Mouse (Mus musculus) limb, embryonic 12.5 days (tissue): Measurements from ENCODE around the gene 6430571L13Rik. TPM values are rescaled to one million over a fixed set of nuclear protein-coding genes. Genes with fewer than 3 reads are reported as not detected.
A peak's percentile ranks its signal among the peaks of the same experiment; 100 is the strongest.

Experiments used
- ATAC-seq: fragments of 200-750 bp; cut with Nextera tagmentation; 2 replicates; pipeline ENCODE4 v1.8.0; 2017; ENCODE audit warnings: low read depth, moderate TSS enrichment; ENCODE audit not compliant: insufficient number of reproducible peaks, insufficient read depth, low FRiP score, low TSS enrichment
- H3K27ac ChIP-seq: fragments of 300-500 bp; sonication (generic); 2 replicates; pipeline ENCODE4 v1.5.1; 2016; ENCODE audit warnings: mild to moderate bottlenecking, moderate library complexity
- H3K27me3 ChIP-seq: fragments of 300-500 bp; sonication (generic); 2 replicates; pipeline ENCODE4 v1.6.1; 2016; ENCODE audit warnings: mild to moderate bottlenecking, moderate library complexity
- H3K36me3 ChIP-seq: fragments of 300-500 bp; sonication (generic); 2 replicates; pipeline ENCODE4 v1.6.1; 2016; ENCODE audit warnings: mild to moderate bottlenecking, moderate library complexity
- H3K4me1 ChIP-seq: fragments of 300-500 bp; sonication (generic); replicated peaks from 2 replicates; pipeline ENCODE4 v1.6.1; 2016
- H3K4me2 ChIP-seq: fragments of 300-500 bp; sonication (generic); 2 replicates; pipeline ENCODE4 v1.6.1; 2016; ENCODE audit warnings: mild to moderate bottlenecking, moderate library complexity
- H3K4me3 ChIP-seq: fragments of 300-500 bp; sonication (generic); replicated peaks from 2 replicates; pipeline ENCODE4 v1.5.1; 2016; ENCODE audit warnings: mild to moderate bottlenecking
- H3K9ac ChIP-seq: fragments of 300-500 bp; sonication (generic); replicated peaks from 2 replicates; pipeline ENCODE4 v1.6.1; 2016; ENCODE audit warnings: mild to moderate bottlenecking, moderate library complexity
- H3K9me3 ChIP-seq: fragments of 300-500 bp; sonication (generic); 2 replicates; pipeline ENCODE4 v1.6.1; 2016; ENCODE audit warnings: mild to moderate bottlenecking, moderate library complexity
- WGBS: fragments of 180-500 bp; shearing (Covaris S2); methylation state at CpG from one replicate; pipeline ENCODE4 v1.1.7; 2016; 5-methylcytosine and 5-hydroxymethylcytosine counted together
- polyA plus RNA-seq: library from polyadenylated mRNA; unstranded; fragments of >200 nt; fragmentation: Nextera tagmentation; extraction: Ambion mirVana; gene quantifications from 2 replicates; pipeline ENCODE4 v1.2.1, GENCODE M21; 2016

Gene 6430571L13Rik
- polyA plus RNA-seq, 1 experiment from 2014 or later, result 1.4 TPM

- Histone ChIP-seq H3K4me3 (no peak overlapping the region), H3K27ac (no peak overlapping the region), H3K27me3 (no peaks in the 10 kb centered on the region; the same call in none of the 2 replicates), H3K36me3 (peaks cover 12% of the 10 kb centered on the region), H3K9ac (no peak overlapping the region), H3K4me2 (no peak overlapping the region), H3K4me1 (no peaks in the 10 kb centered on the region), H3K9me3 (no peaks in the 10 kb centered on the region)
- ATAC-seq, result no peak
- WGBS, result 66% methylated on average over 4 of the region's 4 CpGs
Measured at GRCm38 (mm10) chr9:107324799-107325561, 15.4 kb upstream of the 6430571L13Rik start.

- 85% methylated on average over 7 of the region's 7 CpGs for WGBS
- no peak overlapping the region for H3K27ac ChIP-seq
Measured at GRCm38 (mm10) chr9:107325904-107326303, 14.5 kb upstream of the 6430571L13Rik start.

DNA sequence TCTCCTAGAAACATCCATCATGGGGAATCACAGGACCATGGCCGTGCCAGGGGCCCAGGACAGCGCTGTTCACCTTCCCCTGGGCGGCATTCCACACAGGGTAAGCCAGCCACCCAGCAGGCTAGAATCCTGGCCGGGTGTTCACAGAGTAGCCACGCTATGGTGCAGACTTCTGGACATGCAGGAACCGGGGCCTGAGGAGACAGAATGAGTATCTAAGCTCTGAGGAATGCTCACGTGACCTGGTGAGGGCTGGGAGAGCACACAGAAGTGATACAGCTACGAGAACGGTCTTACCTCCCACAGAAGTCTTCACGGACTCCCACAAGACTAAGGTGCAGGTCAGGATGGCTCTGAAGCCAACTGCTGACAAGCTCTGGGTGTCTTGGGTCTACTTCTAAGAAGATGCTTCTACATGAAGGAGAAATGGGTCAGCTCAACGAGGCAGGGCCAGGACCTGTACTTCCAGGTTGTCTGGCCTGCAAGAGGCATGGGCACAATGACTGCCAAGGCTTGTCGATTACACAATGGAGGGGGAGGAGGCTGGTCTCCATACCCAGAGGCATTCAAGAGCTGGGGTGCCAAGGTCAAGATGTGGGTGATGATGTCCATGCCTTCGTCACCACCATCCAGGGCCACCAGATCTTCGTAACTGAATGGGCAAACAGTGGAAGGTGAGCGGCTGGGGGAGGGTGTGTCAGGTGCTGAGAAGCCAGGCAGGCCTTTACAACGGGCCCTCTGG lies 12.4 kb upstream of the 6430571L13Rik start:
- no peak overlapping the region for H3K27ac ChIP-seq
- H3K36me3 ChIP-seq, result peaks cover 24% of the 10 kb centered on the region
- no peaks in the 10 kb centered on the region for H3K9me3 ChIP-seq
- H3K27me3 ChIP-seq, result no peaks in the 10 kb centered on the region; the same call in 1 of the 2 replicates
- WGBS, result 87% methylated on average over 16 of the region's 16 CpGs
- ATAC-seq, result no peak
- H3K4me2 ChIP-seq, result no peak overlapping the region
- no peak overlapping the region for H3K4me3 ChIP-seq
- no peak overlapping the region for H3K9ac ChIP-seq
- H3K4me1 ChIP-seq, result no peaks in the 10 kb centered on the region

More at GRCm38 (mm10) chr9:107325904-107326303, 14.5 kb upstream of the 6430571L13Rik start:
- Histone ChIP-seq H3K4me1 (no peaks in the 10 kb centered on the region), H3K9me3 (no peaks in the 10 kb centered on the region), H3K9ac (no peak overlapping the region), H3K4me2 (no peak overlapping the region), H3K4me3 (no peak overlapping the region), H3K27me3 (no peaks in the 10 kb centered on the region; the same call in none of the 2 replicates), H3K36me3 (peaks cover 12% of the 10 kb centered on the region)
- no peak for ATAC-seq

- H3K27me3 ChIP-seq, result no peaks in the 10 kb centered on the region; the same call in 1 of the 2 replicates
- H3K4me2 ChIP-seq, result no peak overlapping the region
- WGBS, result 81% methylated on average over 6 of the region's 6 CpGs
- no peaks in the 10 kb centered on the region for H3K9me3 ChIP-seq
- H3K4me3 ChIP-seq, result no peak overlapping the region
- no peak overlapping the region for H3K27ac ChIP-seq
- peaks cover 35% of the 10 kb centered on the region for H3K36me3 ChIP-seq
- ATAC-seq, result no peak
- H3K9ac ChIP-seq, result no peak overlapping the region
- no peaks in the 10 kb centered on the region for H3K4me1 ChIP-seq
Measured at GRCm38 (mm10) chr9:107330791-107331190, 9.6 kb upstream of the 6430571L13Rik start.

- H3K4me3 ChIP-seq, result no peak overlapping the region
- H3K4me2 ChIP-seq, result no peak overlapping the region
- H3K9ac ChIP-seq, result no peak overlapping the region
- H3K36me3 ChIP-seq, result peaks cover 26% of the 10 kb centered on the region
- peaks cover 10% of the 10 kb centered on the region for H3K4me1 ChIP-seq
- 46% methylated on average over 2 of the region's 2 CpGs for WGBS
- no peaks in the 10 kb centered on the region for H3K9me3 ChIP-seq
- H3K27ac ChIP-seq, result no peak overlapping the region
- no peak for ATAC-seq
- no peaks in the 10 kb centered on the region for H3K27me3 ChIP-seq
Measured at GRCm38 (mm10) chr9:107333686-107334085, 6.7 kb upstream of the 6430571L13Rik start.

DNA sequence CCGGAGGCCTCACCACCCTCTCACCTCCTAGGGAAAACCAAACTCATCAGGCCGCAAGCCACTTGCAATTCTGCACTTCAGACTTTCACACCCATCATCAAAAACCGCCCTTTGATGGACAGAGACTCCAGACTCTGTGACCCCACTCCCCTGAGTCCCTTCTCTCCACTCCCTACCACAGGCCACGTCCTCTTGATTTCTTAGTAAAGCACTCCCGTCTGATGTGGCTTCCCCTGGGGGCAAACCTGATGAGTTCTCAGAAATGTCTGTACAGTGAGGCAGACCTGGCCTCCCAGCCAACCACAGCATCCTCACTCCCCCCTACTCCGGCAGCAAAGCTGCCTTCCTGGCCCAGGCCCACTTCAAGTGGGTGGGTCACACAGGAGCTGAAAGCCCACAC lies 6.0 kb upstream of the 6430571L13Rik start:
- no peak overlapping the region for H3K27ac ChIP-seq
- H3K36me3 ChIP-seq, result peaks cover 23% of the 10 kb centered on the region
- no peak overlapping the region for H3K4me2 ChIP-seq
- peaks cover 14% of the 10 kb centered on the region for H3K4me1 ChIP-seq
- ATAC-seq, result no peak
- no peak overlapping the region for H3K9ac ChIP-seq
- 81% methylated on average over 6 of the region's 6 CpGs for WGBS
- no peaks in the 10 kb centered on the region for H3K27me3 ChIP-seq
- H3K4me3 ChIP-seq, result no peak overlapping the region
- no peaks in the 10 kb centered on the region for H3K9me3 ChIP-seq

GRCm38 (mm10) chr9:107335046-107335445 lies 5.4 kb upstream of the 6430571L13Rik start:
- H3K4me3 ChIP-seq, result no peak overlapping the region
- peaks cover 14% of the 10 kb centered on the region for H3K4me1 ChIP-seq
- no peak overlapping the region for H3K9ac ChIP-seq
- H3K4me2 ChIP-seq, result no peak overlapping the region
- H3K9me3 ChIP-seq, result no peaks in the 10 kb centered on the region
- no peak for ATAC-seq
- WGBS, result 84% methylated on average over 5 of the region's 5 CpGs
- no peak overlapping the region for H3K27ac ChIP-seq
- H3K36me3 ChIP-seq, result peaks cover 23% of the 10 kb centered on the region
- H3K27me3 ChIP-seq, result no peaks in the 10 kb centered on the region

GRCm38 (mm10) chr9:107335909-107336308 lies 4.5 kb upstream of the 6430571L13Rik start:
- no peak overlapping the region for H3K4me2 ChIP-seq
- peaks cover 1% of the 10 kb centered on the region; the same call in 1 of the 2 replicates for H3K27me3 ChIP-seq
- ATAC-seq, result no peak
- H3K4me3 ChIP-seq, result no peak overlapping the region
- WGBS, result 10% methylated on average over 5 of the region's 5 CpGs
- no peaks in the 10 kb centered on the region for H3K9me3 ChIP-seq
- H3K9ac ChIP-seq, result no peak overlapping the region
- peaks cover 23% of the 10 kb centered on the region for H3K36me3 ChIP-seq
- H3K27ac ChIP-seq, result no peak overlapping the region
- peaks cover 16% of the 10 kb centered on the region for H3K4me1 ChIP-seq

DNA sequence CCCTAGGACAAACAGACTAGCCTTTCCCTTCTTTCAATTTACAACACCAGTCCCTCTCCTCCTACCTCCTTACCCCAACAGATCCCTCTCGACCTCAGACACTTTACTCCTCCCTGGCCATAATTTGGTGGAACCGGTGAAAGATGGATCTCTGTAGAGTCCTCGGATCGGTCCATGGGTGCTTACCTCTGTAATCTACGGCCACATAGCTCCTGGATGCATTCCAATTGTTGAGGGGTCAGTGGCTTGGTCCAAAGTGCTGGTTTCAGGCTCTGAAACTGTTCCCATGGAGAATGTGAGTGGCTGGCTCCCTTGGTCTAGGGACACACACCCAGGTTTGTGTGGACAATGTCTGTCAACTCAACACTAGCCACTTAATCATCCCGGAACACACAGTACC lies 4.0 kb upstream of the 6430571L13Rik start:
- H3K4me1 ChIP-seq, result peaks cover 18% of the 10 kb centered on the region
- H3K4me3 ChIP-seq, result no peak overlapping the region
- 89% methylated on average over 6 of the region's 6 CpGs for WGBS
- ATAC-seq, result no peak
- H3K36me3 ChIP-seq, result peaks cover 23% of the 10 kb centered on the region
- no peak overlapping the region for H3K9ac ChIP-seq
- H3K27ac ChIP-seq, result no peak overlapping the region
- no peak overlapping the region for H3K4me2 ChIP-seq
- no peaks in the 10 kb centered on the region for H3K9me3 ChIP-seq
- peaks cover 6% of the 10 kb centered on the region; the same call in 1 of the 2 replicates for H3K27me3 ChIP-seq

DNA sequence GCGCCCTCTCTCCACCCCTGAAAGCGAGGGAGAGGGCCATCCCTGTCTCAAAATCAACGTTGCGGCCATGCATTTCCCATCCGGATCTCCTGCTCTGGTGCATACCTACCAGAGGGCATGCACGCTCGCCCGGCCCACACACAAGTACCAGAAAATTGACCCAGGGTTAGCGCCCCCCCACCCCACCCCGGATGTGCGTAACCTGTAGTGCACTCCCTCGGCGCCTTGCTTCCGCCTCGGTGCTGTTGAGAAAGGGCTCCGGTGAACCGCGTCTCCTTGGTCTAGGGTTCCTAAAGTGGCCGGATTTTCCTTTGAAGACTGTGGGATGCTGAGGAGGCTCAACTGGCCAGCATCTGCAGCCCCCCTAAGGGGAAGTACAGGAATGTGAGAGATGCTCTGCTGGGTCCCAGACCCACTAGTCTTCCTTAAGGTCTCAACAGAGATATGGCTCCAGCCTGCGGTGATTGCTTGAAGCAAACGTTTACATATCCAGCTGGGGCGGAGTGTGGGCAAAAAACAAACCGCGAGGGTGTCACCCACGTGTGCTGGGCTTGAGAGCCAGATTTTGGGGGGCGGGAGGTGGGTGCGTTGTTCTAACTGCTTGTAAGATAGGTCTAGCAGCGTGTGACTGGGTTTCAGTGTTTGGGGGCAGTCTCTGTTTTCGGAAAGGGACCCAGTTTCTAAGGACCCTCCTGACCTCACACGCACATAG lies 2.1 kb upstream of the 6430571L13Rik start, which contains the start of gene Hemk1:
Gene Hemk1, minus strand, starts transcription at position 179 of the 712 bp plus-strand sequence.
- 5% methylated on average over 30 of the region's 30 CpGs for WGBS
- Histone ChIP-seq H3K27ac (no peak within 1 kb of the TSS), H3K27me3 (peaks cover 24% of the 10 kb centered on the region), H3K36me3 (peaks cover 8% of the 10 kb centered on the region), H3K9ac (peak within 1 kb of the TSS; percentile 69), H3K9me3 (no peaks in the 10 kb centered on the region), H3K4me3 (peak within 1 kb of the TSS; percentile 60), H3K4me2 (peak within 1 kb of the TSS; percentile 86), H3K4me1 (peaks cover 18% of the 10 kb centered on the region)
- peak; percentile 57 for ATAC-seq
